In genomic region chr1:62527788-62528187, GRCm38 (mm10) we compare ENCODE assay signal across 29 mouse cellular contexts.
DNase-seq lines count a peak whose midpoint lies in the region; ATAC-seq lines count a peak whose summit lies in the region.
"Had no signal": no experiment of that assay in that cellular context is flagged by ENCODE, and none has a peak within 500 bp of the region (broad histone marks: within the 10 kb centered on the region; RNA-seq: fewer than 3 reads in every experiment).

No protein-coding gene starts in this region.

- H3K36me3 ChIP-seq in midbrain, embryonic 13.5 days: no peaks in the 10 kb centered on the region
- no peaks in the 10 kb centered on the region for H3K36me3 ChIP-seq in midbrain, embryonic 10.5 days
- H3K36me3 ChIP-seq in neural tube, embryonic 13.5 days: no peaks in the 10 kb centered on the region
- H3K36me3 ChIP-seq: embryonic facial prominence, embryonic 10.5 days; embryonic facial prominence, embryonic 13.5 days; forebrain, embryonic 10.5 days; heart, embryonic 12.5 days; heart, embryonic 15.5 days; hindbrain, embryonic 10.5 days; hindbrain, embryonic 15.5 days had no signal

- 0 out of 2 replicates have a peak overlapping the region, but pooled peaks have one; percentile 10 for H3K27ac ChIP-seq in midbrain, embryonic 13.5 days
- H3K27ac ChIP-seq in midbrain, embryonic 10.5 days (replicated peaks): no peak overlapping the region
- no peak overlapping the region for H3K27ac ChIP-seq in neural tube, embryonic 13.5 days (replicated peaks)
- H3K27ac ChIP-seq: embryonic facial prominence, embryonic 10.5 days; embryonic facial prominence, embryonic 13.5 days; forebrain, embryonic 10.5 days; forebrain, embryonic 13.5 days; heart, embryonic 15.5 days; hindbrain, embryonic 10.5 days; hindbrain, embryonic 15.5 days had no signal

- no peak overlapping the region for H3K4me3 ChIP-seq in midbrain, embryonic 13.5 days (replicated peaks)
- H3K4me3 ChIP-seq in midbrain, embryonic 10.5 days: no peak overlapping the region
- H3K4me3 ChIP-seq in neural tube, embryonic 13.5 days: no peak overlapping the region
- H3K4me3 ChIP-seq: embryonic facial prominence, embryonic 10.5 days; embryonic facial prominence, embryonic 13.5 days; erythroblast, embryonic 14.5 days; forebrain, embryonic 10.5 days; forebrain, embryonic 13.5 days; heart, embryonic 12.5 days; heart, embryonic 15.5 days; hindbrain, embryonic 10.5 days; hindbrain, embryonic 15.5 days had no signal

- WGBS in midbrain, embryonic 13.5 days: 62% methylated on average over 7 of the region's 7 CpGs
- WGBS in midbrain, embryonic 10.5 days: 81% methylated on average over 7 of the region's 7 CpGs
- WGBS in neural tube, embryonic 13.5 days: 68% methylated on average over 7 of the region's 7 CpGs

- H3K27me3 ChIP-seq in midbrain, embryonic 13.5 days: no peaks in the 10 kb centered on the region
- no peaks in the 10 kb centered on the region for H3K27me3 ChIP-seq in midbrain, embryonic 10.5 days (ENCODE audit: low read depth, poor library complexity, severe bottlenecking)
- no peaks in the 10 kb centered on the region for H3K27me3 ChIP-seq in neural tube, embryonic 13.5 days
- H3K27me3 ChIP-seq: embryonic facial prominence, embryonic 13.5 days; forebrain, embryonic 13.5 days; heart, embryonic 12.5 days; heart, embryonic 15.5 days; hindbrain, embryonic 15.5 days had no signal

- H3K9ac ChIP-seq in midbrain, embryonic 13.5 days (replicated peaks): 0 out of 2 replicates have a peak overlapping the region, but pooled peaks have one; percentile 12
- H3K9ac ChIP-seq in neural tube, embryonic 13.5 days: 0 out of 2 replicates have a peak overlapping the region, but pooled peaks have one; percentile 6
- H3K9ac ChIP-seq: embryonic facial prominence, embryonic 13.5 days; forebrain, embryonic 13.5 days; heart, embryonic 12.5 days; heart, embryonic 15.5 days; hindbrain, embryonic 15.5 days had no signal

- no peak for DNase-seq in frontal cortex, adult 2 months (ENCODE audit: extremely low spot score in 1 of 2, low spot score in 1 of 2)
- DNase-seq in midbrain, embryonic 10.5 days (ENCODE audit: low spot score): no peak
- DNase-seq in neural tube, embryonic 10.5 days (ENCODE audit: extremely low spot score, low spot score): no peak
- DNase-seq in right cerebral cortex, postnatal 4 days: no peak
- DNase-seq: adrenal gland, adult 8-10 months; adrenal gland, postnatal 25 days; cerebellum, adult 11-12 months; cerebellum, adult 8-10 months; cerebellum, postnatal 10 days; cerebellum, postnatal 36 days; embryo, embryonic 11 days; gastrocnemius, postnatal 25 days; heart, adult 18-20 months; heart, postnatal 10 days; heart, postnatal 36 days had no signal

- no peak overlapping the region for H3K4me2 ChIP-seq in midbrain, embryonic 13.5 days (replicated peaks)
- H3K4me2 ChIP-seq in neural tube, embryonic 13.5 days: no peak overlapping the region
- H3K4me2 ChIP-seq: embryonic facial prominence, embryonic 13.5 days; forebrain, embryonic 13.5 days; heart, embryonic 12.5 days; heart, embryonic 15.5 days; hindbrain, embryonic 15.5 days had no signal

- peaks cover 14% of the 10 kb centered on the region for H3K4me1 ChIP-seq in midbrain, embryonic 13.5 days (replicated peaks)
- H3K4me1 ChIP-seq in midbrain, embryonic 10.5 days: 0 out of 2 replicates have a peak, but pooled peaks cover 4% of the 10 kb centered on the region
- peaks cover 7% of the 10 kb centered on the region; the same call in 1 of the 2 replicates for H3K4me1 ChIP-seq in neural tube, embryonic 13.5 days (replicated peaks)
- H3K4me1 ChIP-seq: forebrain, embryonic 10.5 days; heart, embryonic 15.5 days; hindbrain, embryonic 10.5 days; hindbrain, embryonic 15.5 days had no signal

- no peaks in the 10 kb centered on the region for H3K9me3 ChIP-seq in midbrain, embryonic 13.5 days
- H3K9me3 ChIP-seq in midbrain, embryonic 10.5 days (replicated peaks): no peaks in the 10 kb centered on the region
- H3K9me3 ChIP-seq in neural tube, embryonic 13.5 days: no peaks in the 10 kb centered on the region
- H3K9me3 ChIP-seq: embryonic facial prominence, embryonic 10.5 days; embryonic facial prominence, embryonic 13.5 days; forebrain, embryonic 10.5 days; forebrain, embryonic 13.5 days; heart, embryonic 12.5 days; heart, embryonic 15.5 days; hindbrain, embryonic 10.5 days; hindbrain, embryonic 15.5 days had no signal

- ATAC-seq in frontal cortex, adult (ENCODE audit: low TSS enrichment): peak; percentile 31; the same call in 1 of the 2 replicates
- ATAC-seq in midbrain, embryonic 13.5 days: no peak
- ATAC-seq in neural tube, embryonic 13.5 days (ENCODE audit: low read depth): no peak
- ATAC-seq: activated CD4-positive, CD25-positive, alpha-beta regulatory T cell, adult 4 months; forebrain, embryonic 13.5 days; forebrain, embryonic 16.5 days had no signal
